Mouse (Mus musculus) intestine, embryonic 14.5 days (tissue): ENCODE results near the gene Bhlhe23. TPM values are rescaled to one million over a fixed set of nuclear protein-coding genes. Genes with fewer than 3 reads are reported as not detected.
A peak's percentile ranks its signal among the peaks of the same experiment; 100 is the strongest.

Experiments used
- ATAC-seq: fragments of 200-750 bp; cut with Nextera tagmentation; replicated peaks from 2 replicates; pipeline ENCODE4 v1.8.0; 2017; ENCODE audit warnings: low read depth, moderate number of reproducible peaks, moderate TSS enrichment, moderate library complexity; ENCODE audit not compliant: low FRiP score, low TSS enrichment
- DNase-seq: peaks from one replicate; pipeline ENCODE4 v3.0.0-alpha.2; 2018; ENCODE audit warnings: low spot score
- H3K27ac ChIP-seq: fragments of 300-500 bp; sonication (generic); 2 replicates; pipeline ENCODE4 v1.5.1; 2014; ENCODE audit warnings: low read depth, mild to moderate bottlenecking, control low read depth
- H3K27me3 ChIP-seq: fragments of 300-500 bp; sonication (generic); replicated peaks from 2 replicates; pipeline ENCODE4 v1.6.1; 2014; ENCODE audit warnings: low read length, control low read depth; ENCODE audit not compliant: control insufficient read depth, insufficient read depth
- H3K36me3 ChIP-seq: fragments of 300-500 bp; sonication (generic); 2 replicates; pipeline ENCODE4 v1.6.1; 2014; ENCODE audit warnings: low read length, control low read depth; ENCODE audit not compliant: control insufficient read depth, insufficient read depth
- H3K4me1 ChIP-seq: fragments of 300-500 bp; sonication (generic); replicated peaks from 2 replicates; pipeline ENCODE4 v1.6.1; 2014; ENCODE audit warnings: low read length, control low read depth, mixed read lengths; ENCODE audit not compliant: control insufficient read depth, insufficient read depth
- H3K4me2 ChIP-seq: fragments of 300-500 bp; sonication (generic); 2 replicates; pipeline ENCODE4 v1.6.1; 2014; ENCODE audit warnings: low read length
- H3K4me3 ChIP-seq: fragments of 300-500 bp; sonication (generic); 2 replicates; pipeline ENCODE4 v1.5.1; 2014; ENCODE audit warnings: low read depth, low read length, control low read depth, mixed read lengths
- H3K9ac ChIP-seq: fragments of 300-500 bp; sonication (generic); 2 replicates; pipeline ENCODE4 v1.6.1; 2014; ENCODE audit warnings: mild to moderate bottlenecking, low read length
- H3K9me3 ChIP-seq: fragments of 300-500 bp; sonication (generic); 2 replicates; pipeline ENCODE4 v1.6.1; 2016; ENCODE audit warnings: low read length, control low read depth; ENCODE audit not compliant: control insufficient read depth
- WGBS: fragments of 180-500 bp; shearing (Covaris S2); extraction: QIAGEN DNeasy Blood & Tissue Kit; methylation state at CpG from one replicate; pipeline ENCODE4 v1.1.7; 2014; 5-methylcytosine and 5-hydroxymethylcytosine counted together
- polyA plus RNA-seq: library from polyadenylated mRNA; unstranded; fragments of >200 nt; fragmentation: Nextera tagmentation; extraction: Ambion mirVana; gene quantifications from 2 replicates; pipeline ENCODE4 v1.2.1, GENCODE M21; 2014

Gene Bhlhe23
- polyA plus RNA-seq, 1 experiment from 2014 or later: not detected

- Histone ChIP-seq H3K36me3 (no peaks in the 10 kb centered on the region), H3K27me3 (peaks cover 10% of the 10 kb centered on the region), H3K4me2 (no peak overlapping the region), H3K4me3 (no peak overlapping the region), H3K27ac (no peak overlapping the region), H3K9me3 (no peaks in the 10 kb centered on the region), H3K4me1 (no peaks in the 10 kb centered on the region), H3K9ac (no peak overlapping the region)
- DNase-seq (no peak), ATAC-seq (no peak)
- 73% methylated on average over 13 of the region's 13 CpGs for WGBS
These were observed 11.0 kb upstream of the Bhlhe23 start for GRCm38 (mm10) chr2:180787566-180788232.

- Histone ChIP-seq H3K27me3 (peaks cover 10% of the 10 kb centered on the region), H3K4me3 (no peak overlapping the region), H3K4me1 (no peaks in the 10 kb centered on the region), H3K27ac (no peak overlapping the region), H3K4me2 (no peak overlapping the region), H3K9ac (no peak overlapping the region), H3K9me3 (no peaks in the 10 kb centered on the region), H3K36me3 (no peaks in the 10 kb centered on the region)
- DNase-seq (no peak), ATAC-seq (no peak)
These were observed 10.0 kb upstream of the Bhlhe23 start for GRCm38 (mm10) chr2:180786732-180787131.

- 15% methylated on average over 2 of the region's 2 CpGs for WGBS
These were observed 3.6 kb upstream of the Bhlhe23 start for GRCm38 (mm10) chr2:180780282-180780681.

GRCm38 (mm10) chr2:180779226-180780104 lies 2.8 kb upstream of the Bhlhe23 start:
- peaks cover 60% of the 10 kb centered on the region for H3K27me3 ChIP-seq
- H3K9me3 ChIP-seq: no peaks in the 10 kb centered on the region
- H3K4me1 ChIP-seq: 0 out of 2 replicates have a peak, but pooled peaks cover 6% of the 10 kb centered on the region
- H3K4me2 ChIP-seq: no peak overlapping the region
- ATAC-seq (no peak), DNase-seq (peak; percentile 77)
- 22% methylated on average over 12 of the region's 12 CpGs for WGBS
- no peak overlapping the region for H3K9ac ChIP-seq
- H3K36me3 ChIP-seq: no peaks in the 10 kb centered on the region
- H3K4me3 ChIP-seq: no peak overlapping the region
- H3K27ac ChIP-seq: no peak overlapping the region

More at GRCm38 (mm10) chr2:180780282-180780681, 3.6 kb upstream of the Bhlhe23 start:
- 0 out of 2 replicates have a peak, but pooled peaks cover 6% of the 10 kb centered on the region for H3K4me1 ChIP-seq
- ATAC-seq (no peak), DNase-seq (no peak)
- no peak overlapping the region for H3K27ac ChIP-seq
- peaks cover 51% of the 10 kb centered on the region for H3K27me3 ChIP-seq
- no peak overlapping the region for H3K9ac ChIP-seq
- no peaks in the 10 kb centered on the region for H3K9me3 ChIP-seq
- H3K4me3 ChIP-seq: no peak overlapping the region
- H3K36me3 ChIP-seq: no peaks in the 10 kb centered on the region
- H3K4me2 ChIP-seq: no peak overlapping the region

- DNase-seq (no peak), ATAC-seq (no peak)
- H3K4me1 ChIP-seq: 0 out of 2 replicates have a peak, but pooled peaks cover 6% of the 10 kb centered on the region
- 4% methylated on average over 15 of the region's 15 CpGs for WGBS
- no peak overlapping the region for H3K27ac ChIP-seq
- no peak overlapping the region for H3K9ac ChIP-seq
- H3K4me2 ChIP-seq: no peak overlapping the region
- peaks cover 83% of the 10 kb centered on the region for H3K27me3 ChIP-seq
- no peak overlapping the region for H3K4me3 ChIP-seq
- no peaks in the 10 kb centered on the region for H3K9me3 ChIP-seq
- no peaks in the 10 kb centered on the region for H3K36me3 ChIP-seq
These were observed 1.1 kb downstream of the Bhlhe23 start for GRCm38 (mm10) chr2:180775641-180776040.

- Histone ChIP-seq H3K36me3 (no peaks in the 10 kb centered on the region), H3K4me3 (no peak overlapping the region), H3K9me3 (no peaks in the 10 kb centered on the region), H3K27ac (no peak overlapping the region), H3K27me3 (peaks cover 83% of the 10 kb centered on the region), H3K4me2 (no peak overlapping the region), H3K9ac (no peak overlapping the region), H3K4me1 (0 out of 2 replicates have a peak, but pooled peaks cover 6% of the 10 kb centered on the region)
- 7% methylated on average over 12 of the region's 12 CpGs for WGBS
- DNase-seq (no peak), ATAC-seq (no peak)
These were observed 1.5 kb downstream of the Bhlhe23 start for GRCm38 (mm10) chr2:180775223-180775622.

- 72% methylated on average over 7 of the region's 7 CpGs for WGBS
- H3K9me3 ChIP-seq: no peaks in the 10 kb centered on the region
- no peaks in the 10 kb centered on the region for H3K36me3 ChIP-seq
- no peak overlapping the region for H3K4me2 ChIP-seq
- 0 out of 2 replicates have a peak, but pooled peaks cover 10% of the 10 kb centered on the region for H3K27me3 ChIP-seq
- ATAC-seq (no peak), DNase-seq (no peak)
- H3K9ac ChIP-seq: no peak overlapping the region
- H3K4me3 ChIP-seq: no peak overlapping the region
- no peak overlapping the region for H3K27ac ChIP-seq
- no peaks in the 10 kb centered on the region for H3K4me1 ChIP-seq
These were observed 11.0 kb downstream of the Bhlhe23 start for GRCm38 (mm10) chr2:180765713-180766112.

- WGBS: 78% methylated on average over 11 of the region's 11 CpGs
- no peak overlapping the region for H3K4me2 ChIP-seq
- H3K27ac ChIP-seq: no peak overlapping the region
- H3K36me3 ChIP-seq: no peaks in the 10 kb centered on the region
- no peak overlapping the region for H3K4me3 ChIP-seq
- H3K4me1 ChIP-seq: no peaks in the 10 kb centered on the region
- no peaks in the 10 kb centered on the region for H3K9me3 ChIP-seq
- H3K9ac ChIP-seq: no peak overlapping the region
- DNase-seq: no peak
- 0 out of 2 replicates have a peak, but pooled peaks cover 13% of the 10 kb centered on the region for H3K27me3 ChIP-seq
- no peak for ATAC-seq
These were observed 11.7 kb downstream of the Bhlhe23 start for GRCm38 (mm10) chr2:180764986-180765385.
